Mouse (Mus musculus) kidney, postnatal 36 days (tissue): Measurements from ENCODE around the gene Acacb.

Experiments
- DNase-seq, 2 experiments: peaks; one replicate each; pipeline ENCODE4 v3.0.0; 2021 to 2022; ENCODE audit warnings: mixed read lengths in 2 of 2

Acacb gene

GRCm38 (mm10) chr5:114146028-114146888 lies at the start of gene Acacb:
TSS of gene Acacb (plus strand) at chr5:114146535.
- peak; percentile 66 to 71 for DNase-seq

- DNase-seq: peak; percentile 88 to 90
Measured at GRCm38 (mm10) chr5:114099709-114100389, 46.5 kb upstream of the Acacb start.

- DNase-seq: no peak
Measured at GRCm38 (mm10) chr5:114100390-114101099, 45.8 kb upstream of the Acacb start.

DNA sequence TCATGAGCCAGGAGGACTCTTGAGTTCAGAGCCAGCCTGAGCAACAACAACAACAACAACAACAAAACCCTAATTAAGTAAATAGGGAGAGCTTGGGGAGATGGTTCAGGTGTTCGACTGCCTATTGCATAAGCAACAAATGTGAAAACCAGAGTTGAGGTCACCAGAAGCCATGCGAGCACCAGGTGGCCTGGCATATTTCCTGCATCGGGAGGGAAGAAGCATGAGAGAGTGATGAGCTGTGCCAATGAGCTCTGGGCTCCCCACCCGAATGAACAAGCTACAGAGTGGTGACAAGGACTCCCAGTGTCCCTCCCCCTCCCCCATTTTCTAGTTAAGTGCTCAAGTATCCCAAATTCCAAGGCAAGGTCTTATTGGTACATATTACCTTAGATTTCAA lies 44.5 kb upstream of the Acacb start:
- no peak for DNase-seq

GRCm38 (mm10) chr5:114102807-114103206 lies 43.5 kb upstream of the Acacb start:
- no peak for DNase-seq

DNA sequence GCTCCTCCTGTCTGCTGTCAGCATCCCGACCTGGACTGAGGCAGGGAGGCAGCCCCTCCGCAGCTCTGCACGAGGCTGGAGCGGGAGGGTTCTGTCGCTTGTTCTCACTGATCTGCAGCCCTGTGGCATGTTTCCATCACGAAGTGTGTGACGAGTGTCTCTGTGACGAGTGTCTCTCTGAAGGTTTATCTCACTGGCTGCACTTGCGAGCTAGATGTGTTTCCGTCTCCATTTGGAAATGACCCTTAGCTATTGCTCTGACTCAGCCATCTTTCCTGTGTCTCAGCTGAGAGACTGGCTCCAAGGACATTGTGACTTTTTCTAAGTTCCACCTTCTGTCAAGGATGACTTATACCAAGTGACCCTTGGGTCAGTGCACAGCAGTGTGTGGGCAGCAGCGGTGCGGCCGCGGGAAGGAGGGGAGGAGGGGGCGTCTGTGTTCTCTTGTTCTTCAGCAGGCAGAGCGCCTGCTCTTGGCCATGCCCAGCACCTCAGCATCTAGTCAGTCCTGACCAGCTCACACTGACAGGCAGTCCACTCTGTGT lies 39.9 kb upstream of the Acacb start:
- no peak for DNase-seq

DNA sequence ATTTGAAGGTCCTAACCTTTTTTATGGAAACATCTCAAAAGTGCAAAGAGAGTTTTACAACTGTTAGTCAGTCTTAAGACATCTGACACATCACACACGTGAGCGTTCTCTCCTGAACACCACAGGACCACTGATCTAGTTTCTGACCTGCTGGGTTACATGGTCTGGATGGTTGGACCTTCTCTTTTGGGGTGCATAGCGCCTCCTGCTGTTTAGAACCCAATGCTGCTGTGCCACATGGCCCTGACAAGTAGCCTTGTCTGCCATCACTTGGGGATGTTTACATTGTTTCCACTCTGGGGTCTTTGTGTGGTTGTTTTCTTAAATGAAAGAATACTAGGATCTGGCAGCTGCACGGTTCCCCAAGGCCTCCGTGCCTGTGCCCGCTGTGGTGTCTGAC lies 33.0 kb upstream of the Acacb start:
- DNase-seq: no peak

GRCm38 (mm10) chr5:114115030-114115429 lies 31.3 kb upstream of the Acacb start:
- no peak for DNase-seq

DNA sequence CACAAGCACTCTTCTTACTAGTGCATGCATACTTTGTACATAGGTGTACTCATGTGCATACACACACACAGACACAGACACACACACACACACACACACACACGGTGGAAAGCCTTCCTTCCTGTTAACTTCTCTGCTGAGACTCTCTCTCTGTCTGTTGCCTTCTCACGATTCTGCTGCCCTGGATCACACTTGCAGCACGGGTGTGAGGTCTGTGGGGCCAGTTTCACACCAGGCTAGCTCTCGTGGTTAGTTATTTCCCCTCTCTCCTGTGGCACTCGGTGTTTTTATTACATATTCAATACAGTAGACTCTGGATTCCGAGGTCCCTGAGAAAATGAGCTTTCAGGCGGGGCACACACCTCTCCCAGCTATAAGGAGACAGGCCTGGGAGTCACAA lies 29.7 kb upstream of the Acacb start:
- no peak for DNase-seq

DNA sequence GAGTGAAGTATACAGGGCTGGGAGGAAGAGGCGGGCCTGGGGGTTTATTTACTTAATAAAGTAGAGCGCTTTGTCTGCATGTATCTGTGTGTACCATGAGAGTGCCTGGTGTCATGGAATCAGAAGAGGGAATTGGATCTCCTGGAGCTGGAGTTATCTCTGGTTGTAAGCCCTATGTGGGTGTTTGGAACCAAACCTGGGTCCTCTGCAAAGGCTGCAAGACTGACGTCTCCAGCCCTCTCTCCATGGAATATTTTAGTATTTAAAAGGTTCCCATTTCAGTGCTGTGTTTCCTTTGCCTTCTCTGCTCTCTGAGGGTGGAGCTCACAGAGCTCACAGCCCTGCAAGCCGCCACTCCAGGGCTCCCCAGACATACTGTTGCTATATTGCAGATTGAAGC lies 26.5 kb upstream of the Acacb start:
- no peak for DNase-seq

GRCm38 (mm10) chr5:114126008-114126407 lies 20.3 kb upstream of the Acacb start:
- DNase-seq: no peak

DNA sequence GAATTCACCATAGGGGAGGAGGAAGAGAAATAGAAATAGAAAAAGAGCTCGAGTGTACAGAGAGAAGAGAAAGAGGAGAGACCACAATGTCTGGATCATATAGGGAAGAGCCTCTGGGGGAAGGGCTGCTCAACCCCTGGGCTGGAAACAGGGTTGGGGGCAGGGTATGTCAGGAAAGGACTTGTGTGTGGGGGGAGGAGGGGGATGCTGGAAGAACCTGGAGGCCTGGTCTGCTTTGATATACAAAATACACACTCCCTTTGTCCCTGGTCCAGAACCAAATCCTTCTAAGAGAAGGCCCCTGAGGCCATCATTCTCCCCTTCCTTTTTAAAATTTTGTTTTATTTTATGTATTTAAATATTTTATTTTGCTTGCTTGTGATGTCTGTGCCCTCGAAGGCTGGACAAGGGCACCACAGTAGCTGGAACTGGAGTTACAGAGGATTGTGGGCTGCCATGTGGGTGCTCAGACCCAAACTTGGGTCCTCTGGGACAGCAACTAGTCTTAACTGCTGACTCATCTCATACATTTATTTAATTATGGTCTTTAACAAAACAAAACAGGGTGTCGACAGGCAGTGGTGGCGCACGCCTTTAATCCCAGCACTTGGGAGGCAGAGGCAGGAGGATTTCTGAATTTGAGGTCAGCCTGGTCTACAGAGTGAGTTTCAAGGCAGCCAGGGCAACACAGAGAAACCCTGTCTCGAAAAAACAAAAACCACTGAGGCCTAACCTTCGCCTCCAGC lies 19.7 kb upstream of the Acacb start:
- DNase-seq: no peak

GRCm38 (mm10) chr5:114127374-114128349 lies 18.7 kb upstream of the Acacb start, which contains the start of gene Alkbh2:
TSS of gene Alkbh2 (minus strand) at chr5:114128218.
- peak; percentile 79 to 91 for DNase-seq

DNA sequence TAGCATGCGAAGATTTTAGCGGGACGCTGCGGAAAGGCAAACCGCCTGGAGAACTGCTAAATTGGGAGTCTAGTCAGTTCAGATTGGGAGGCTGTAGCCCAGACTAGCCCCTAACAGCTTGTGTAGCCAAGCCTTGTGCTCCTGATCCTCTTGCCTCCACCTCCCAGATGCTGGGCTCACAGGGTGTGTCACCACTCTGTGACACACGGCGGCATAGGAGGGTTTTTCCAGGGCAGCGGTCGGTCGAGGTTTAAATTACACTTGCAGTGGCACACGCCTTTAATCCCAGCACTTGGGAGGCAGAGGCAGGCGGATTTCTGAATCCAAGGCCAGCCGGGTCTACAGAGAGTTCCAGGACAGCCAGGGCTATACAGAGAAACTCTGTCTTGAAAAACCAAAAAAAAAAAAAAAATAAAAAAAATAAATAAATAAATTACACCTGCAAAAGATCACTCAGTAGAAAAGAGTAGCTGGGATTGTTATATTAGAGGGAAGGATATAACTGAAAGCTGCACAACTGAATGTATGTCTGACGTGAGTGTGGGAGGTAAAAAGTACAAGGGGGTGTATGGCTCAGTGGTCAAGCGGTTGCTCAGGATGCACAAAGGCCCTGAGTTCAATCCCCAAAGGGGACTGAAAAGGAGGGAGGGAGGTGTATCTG lies 16.7 kb upstream of the Acacb start:
- no peak for DNase-seq

DNA sequence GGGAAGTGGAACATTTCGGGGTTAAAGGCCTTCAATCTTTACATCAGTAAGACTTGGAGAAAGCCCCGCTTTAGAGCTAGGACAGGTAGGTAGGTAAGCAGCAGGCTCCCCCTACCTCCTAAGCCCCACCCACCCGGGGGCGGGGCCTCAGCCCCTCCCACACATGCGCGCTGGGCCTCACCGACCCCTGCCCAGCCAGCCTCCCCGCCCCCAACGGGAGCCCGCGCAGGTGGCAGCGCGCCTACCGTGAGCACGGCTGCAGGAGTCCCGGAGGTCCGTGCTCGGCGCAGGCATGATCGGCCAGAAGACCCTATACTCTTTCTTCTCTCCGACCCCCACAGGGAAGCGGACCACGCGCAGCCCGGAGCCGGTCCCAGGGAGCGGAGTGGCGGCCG lies 16.1 kb upstream of the Acacb start, which contains the start of gene Ung:
TSS of gene Ung (plus strand) at position 176 of the 395 bp plus-strand sequence.
- peak in 1 of 2 experiments; percentile 80 for DNase-seq

DNA sequence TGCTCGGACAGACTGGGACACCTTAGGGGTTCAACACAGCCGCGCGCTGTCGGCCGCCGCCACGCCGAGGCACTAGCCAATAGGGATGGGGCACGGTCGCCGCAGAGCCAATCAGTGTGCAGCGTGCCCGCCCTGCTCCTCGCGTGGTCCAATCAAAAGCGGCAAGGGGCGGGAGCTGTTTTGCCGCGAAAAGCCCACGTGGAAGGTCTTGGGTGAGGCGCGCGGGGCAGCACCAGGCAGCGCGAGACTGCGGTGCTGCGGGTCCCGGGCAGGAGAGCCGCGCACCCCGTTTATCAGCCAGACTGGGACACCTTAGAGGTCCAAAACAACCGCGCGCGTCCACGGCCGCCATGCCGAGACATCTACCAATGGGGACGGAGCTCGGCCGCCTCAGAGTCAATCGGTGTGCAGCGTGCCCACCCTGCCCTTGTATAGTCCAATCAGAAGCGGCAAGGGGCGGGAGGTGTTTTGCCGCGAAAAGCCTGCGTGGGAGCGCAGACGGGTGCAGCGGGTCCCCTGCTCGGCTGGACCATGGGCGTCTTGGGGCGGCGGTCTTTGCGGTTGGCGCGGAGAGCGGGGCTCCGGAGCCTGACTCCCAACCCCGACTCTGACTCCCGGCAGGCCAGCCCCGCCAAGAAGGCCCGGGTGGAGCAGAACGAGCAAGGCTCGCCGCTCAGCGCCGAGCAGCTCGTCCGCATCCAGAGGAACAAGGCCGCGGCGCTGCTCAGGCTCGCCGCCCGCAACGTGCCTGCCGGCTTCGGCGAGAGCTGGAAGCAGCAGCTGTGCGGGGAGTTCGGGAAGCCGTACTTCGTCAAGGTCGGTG lies 15.4 kb upstream of the Acacb start:
- DNase-seq: peak; percentile 93 to 96

DNA sequence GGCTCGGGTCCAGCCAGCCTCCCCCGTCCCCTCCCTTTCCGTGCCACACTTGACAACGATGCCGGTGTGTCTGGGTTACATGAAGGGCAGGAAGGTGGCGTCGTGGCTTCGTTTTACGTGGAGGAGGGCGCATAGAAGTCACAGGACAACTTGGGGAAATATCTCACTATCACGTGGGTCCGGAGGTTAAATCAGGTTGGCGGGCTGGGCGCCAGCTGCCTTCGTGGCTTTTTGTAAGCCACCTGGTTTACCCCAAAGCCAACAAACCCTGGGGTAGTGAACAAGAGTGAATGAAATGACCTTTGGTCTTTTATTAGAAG lies 14.9 kb upstream of the Acacb start:
- DNase-seq: peak; percentile 75 to 83

GRCm38 (mm10) chr5:114132841-114133240 lies 13.5 kb upstream of the Acacb start:
- no peak for DNase-seq

DNA sequence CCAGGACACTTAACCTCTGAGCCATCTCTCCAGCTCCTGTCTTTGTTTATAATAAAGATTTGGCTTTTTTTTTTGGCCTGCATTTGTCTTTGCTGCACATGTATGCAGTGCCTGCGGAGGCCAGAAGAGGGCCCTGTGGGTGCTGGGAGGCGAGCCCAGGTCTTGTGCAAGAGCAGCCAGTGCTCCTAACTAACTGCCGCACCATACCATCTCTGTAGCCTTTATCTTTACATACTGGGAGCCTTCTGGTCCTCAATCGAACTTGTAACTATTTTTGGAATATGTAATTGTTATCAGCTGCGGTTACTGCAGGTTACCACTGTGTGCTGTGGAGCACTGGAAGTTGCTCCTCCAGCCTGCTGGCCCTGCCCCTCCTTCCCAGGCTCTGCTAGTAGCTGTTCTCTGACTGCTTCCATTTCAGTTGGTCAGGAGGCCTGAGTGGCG lies 12.2 kb upstream of the Acacb start:
- DNase-seq: peak in 1 of 2 experiments; percentile 74

DNA sequence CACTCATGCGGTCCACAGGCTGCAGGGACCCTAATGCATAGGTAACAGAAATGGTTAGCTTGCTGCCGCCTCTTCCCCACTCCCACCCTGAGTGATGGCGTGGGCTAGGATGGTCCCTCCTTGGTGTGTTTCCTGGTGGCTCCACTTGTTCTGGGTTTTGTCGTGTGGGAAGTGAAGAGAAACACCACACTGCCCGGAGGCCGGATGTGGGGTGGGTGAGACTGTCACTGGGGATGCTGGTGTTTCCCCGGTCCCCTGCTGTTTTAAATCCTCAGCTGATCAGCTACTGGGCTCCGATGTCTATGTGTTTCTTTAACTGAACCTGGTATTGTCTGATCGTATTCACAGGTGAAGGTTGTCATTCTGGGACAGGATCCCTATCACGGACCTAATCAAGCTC lies 10.8 kb upstream of the Acacb start:
- DNase-seq: no peak
